Mouse (Mus musculus) heart, postnatal 0 days (tissue): ENCODE results near the gene Cfap43. TPM values are rescaled to one million over a fixed set of nuclear protein-coding genes. Genes with fewer than 3 reads are reported as not detected.

ENCODE experiments used
- ATAC-seq: fragments of 200-750 bp; cut with Nextera tagmentation; 2 replicates; pipeline ENCODE4 v1.8.0; 2017; ENCODE audit warnings: low read depth, moderate number of reproducible peaks, moderate library complexity; ENCODE audit not compliant: insufficient read depth
- DNase-seq: peaks from one replicate; pipeline ENCODE4 v3.0.0-alpha.2; 2016; ENCODE audit warnings: low spot score
- H3K27ac ChIP-seq: fragments of 300-500 bp; sonication (generic); 2 replicates; pipeline ENCODE4 v1.5.1; 2014; ENCODE audit warnings: low read depth, mild to moderate bottlenecking
- H3K27me3 ChIP-seq: fragments of 300-500 bp; sonication (generic); 2 replicates; pipeline ENCODE4 v1.6.1; 2014; ENCODE audit warnings: low read length, mixed read lengths; ENCODE audit not compliant: control insufficient read depth, insufficient read depth
- H3K36me3 ChIP-seq: fragments of 300-500 bp; sonication (generic); replicated peaks from 2 replicates; pipeline ENCODE4 v1.6.1; 2014; ENCODE audit warnings: low read length, mixed read lengths; ENCODE audit not compliant: control insufficient read depth, insufficient read depth
- H3K4me1 ChIP-seq: fragments of 300-500 bp; sonication (generic); 2 replicates; pipeline ENCODE4 v1.6.1; 2014; ENCODE audit warnings: antibody characterized with exemption; ENCODE audit not compliant: control insufficient read depth, insufficient read depth
- H3K4me2 ChIP-seq: fragments of 300-500 bp; sonication (generic); 2 replicates; pipeline ENCODE4 v1.6.1; 2014; ENCODE audit warnings: low read depth, mild to moderate bottlenecking, low read length, moderate library complexity
- H3K4me3 ChIP-seq: fragments of 300-500 bp; sonication (generic); 2 replicates; pipeline ENCODE4 v1.5.1; 2014; ENCODE audit warnings: low read depth, low read length
- H3K9ac ChIP-seq: fragments of 300-500 bp; sonication (generic); replicated peaks from 2 replicates; pipeline ENCODE4 v1.6.1; 2014; ENCODE audit warnings: low read depth, low read length, mixed read lengths
- H3K9me3 ChIP-seq: fragments of 300-500 bp; sonication (generic); replicated peaks from 2 replicates; pipeline ENCODE4 v1.6.1; 2016; ENCODE audit warnings: low read length; ENCODE audit not compliant: control insufficient read depth
- CTCF ChIP-seq: IDR thresholded peaks from 2 replicates; pipeline ENCODE4 v1.5.1; 2016; ENCODE audit warnings: antibody characterized with exemption, control low read depth, low read depth
- EP300 ChIP-seq: IDR thresholded peaks from 2 replicates; pipeline ENCODE4 v1.6.1; 2016; ENCODE audit warnings: antibody characterized with exemption, low read depth
- WGBS: fragments of 180-500 bp; shearing (Covaris S2); extraction: QIAGEN DNeasy Blood & Tissue Kit; methylation state at CpG from one replicate; pipeline ENCODE4 v1.1.7; 2014; 5-methylcytosine and 5-hydroxymethylcytosine counted together
- polyA plus RNA-seq: library from polyadenylated mRNA; unstranded; fragments of >200 nt; fragmentation: Nextera tagmentation; extraction: Ambion mirVana; gene quantifications from 2 replicates; pipeline ENCODE4 v1.2.1, GENCODE M21; 2015
- total RNA-seq: library from RNA; depleted of rRNA; stranded (reverse); fragments of >200 nt; gene quantifications from 2 replicates; pipeline ENCODE4 v1.2.3, GENCODE M21; 2014; ENCODE audit warnings: low replicate concordance

Cfap43 gene
- total and polyA plus RNA-seq, 2 experiments from 2014 or later: 0.08 to 0.15 TPM

GRCm38 (mm10) chr19:47909387-47910116 lies 9.5 kb downstream of the Cfap43 start:
- Histone ChIP-seq H3K36me3 (peaks cover 24% of the 10 kb centered on the region; the same call in 1 of the 2 replicates), H3K9me3 (no peaks in the 10 kb centered on the region), H3K4me2 (peak overlapping the region; percentile 55), H3K9ac (peak overlapping the region; percentile 46), H3K27me3 (no peaks in the 10 kb centered on the region), H3K27ac (peak overlapping the region; percentile 70), H3K4me1 (peaks cover 32% of the 10 kb centered on the region), H3K4me3 (peak overlapping the region; percentile 10)
- no peak for TF ChIP-seq EP300
- peak; percentile 8; the same call in 1 of the 2 replicates for TF ChIP-seq CTCF
- peak; percentile 58 for ATAC-seq
- WGBS: 9% methylated on average over 10 of the region's 10 CpGs
- DNase-seq: peak; percentile 62

- Histone ChIP-seq H3K4me1 (peaks cover 32% of the 10 kb centered on the region), H3K36me3 (peaks cover 25% of the 10 kb centered on the region; the same call in 1 of the 2 replicates), H3K4me3 (no peak overlapping the region), H3K27ac (no peak overlapping the region), H3K4me2 (no peak overlapping the region), H3K9ac (no peak overlapping the region), H3K9me3 (no peaks in the 10 kb centered on the region), H3K27me3 (no peaks in the 10 kb centered on the region)
- DNase-seq: no peak
- WGBS: 47% methylated on average over 6 of the region's 6 CpGs
- peak; percentile 15 for ATAC-seq
- TF ChIP-seq CTCF: no peak
- TF ChIP-seq EP300: no peak
These were observed 10.1 kb downstream of the Cfap43 start for GRCm38 (mm10) chr19:47908961-47909371.

DNA sequence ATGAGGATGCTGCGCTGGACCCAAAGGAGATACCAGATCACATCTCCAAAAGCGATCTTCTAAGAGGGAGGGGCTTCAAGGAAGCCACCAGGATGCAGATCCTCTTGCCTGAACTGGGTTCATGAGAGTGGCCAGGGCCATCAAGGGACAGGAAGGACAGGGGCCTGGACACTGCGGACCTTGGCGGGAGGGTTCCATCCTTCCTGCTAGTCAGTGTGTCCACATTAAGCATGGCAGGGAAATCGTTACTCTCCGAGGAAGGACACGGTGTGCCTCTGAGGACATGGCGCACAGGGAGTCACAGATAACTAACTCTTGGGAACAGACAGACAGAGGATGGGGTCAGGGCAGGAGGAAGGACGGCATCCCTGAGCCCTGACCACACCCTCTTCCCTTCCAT lies 11.5 kb downstream of the Cfap43 start:
- H3K9ac ChIP-seq: no peak overlapping the region
- no peaks in the 10 kb centered on the region for H3K9me3 ChIP-seq
- H3K36me3 ChIP-seq: peaks cover 25% of the 10 kb centered on the region; the same call in 1 of the 2 replicates
- no peak for ATAC-seq
- WGBS: 76% methylated on average over 9 of the region's 9 CpGs
- peaks cover 44% of the 10 kb centered on the region for H3K4me1 ChIP-seq
- no peak for DNase-seq
- no peak overlapping the region for H3K4me2 ChIP-seq
- H3K4me3 ChIP-seq: no peak overlapping the region
- no peak for TF ChIP-seq CTCF
- no peaks in the 10 kb centered on the region for H3K27me3 ChIP-seq
- no peak overlapping the region for H3K27ac ChIP-seq

DNA sequence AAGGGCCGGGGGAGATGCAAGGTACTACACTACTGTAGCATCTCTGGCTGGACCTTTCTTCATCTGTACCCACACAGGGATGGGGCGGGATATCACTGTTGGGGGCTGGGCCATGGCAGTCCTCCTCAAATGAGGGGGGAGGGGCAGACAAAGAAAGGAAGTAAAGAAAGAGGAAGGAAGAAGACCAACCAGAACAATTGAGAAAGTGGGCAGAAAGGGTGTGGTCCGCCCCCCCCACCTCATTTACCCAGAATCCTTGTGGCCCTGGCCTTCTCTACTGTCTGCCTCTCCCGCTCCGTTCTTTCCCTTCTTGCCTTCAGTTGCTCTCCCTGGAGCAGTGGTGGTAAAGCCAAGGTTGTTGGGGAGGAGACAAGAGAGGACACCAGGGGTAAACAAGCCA lies 13.5 kb downstream of the Cfap43 start:
- WGBS: 84% methylated on average over 5 of the region's 5 CpGs
- Histone ChIP-seq H3K4me1 (peaks cover 52% of the 10 kb centered on the region), H3K36me3 (peaks cover 12% of the 10 kb centered on the region; the same call in 1 of the 2 replicates), H3K4me2 (no peak overlapping the region), H3K27me3 (no peaks in the 10 kb centered on the region), H3K9me3 (no peaks in the 10 kb centered on the region), H3K4me3 (no peak overlapping the region), H3K27ac (no peak overlapping the region), H3K9ac (no peak overlapping the region)
- ATAC-seq: no peak
- no peak for DNase-seq
- TF ChIP-seq CTCF (no peak), EP300 (no peak)

DNA sequence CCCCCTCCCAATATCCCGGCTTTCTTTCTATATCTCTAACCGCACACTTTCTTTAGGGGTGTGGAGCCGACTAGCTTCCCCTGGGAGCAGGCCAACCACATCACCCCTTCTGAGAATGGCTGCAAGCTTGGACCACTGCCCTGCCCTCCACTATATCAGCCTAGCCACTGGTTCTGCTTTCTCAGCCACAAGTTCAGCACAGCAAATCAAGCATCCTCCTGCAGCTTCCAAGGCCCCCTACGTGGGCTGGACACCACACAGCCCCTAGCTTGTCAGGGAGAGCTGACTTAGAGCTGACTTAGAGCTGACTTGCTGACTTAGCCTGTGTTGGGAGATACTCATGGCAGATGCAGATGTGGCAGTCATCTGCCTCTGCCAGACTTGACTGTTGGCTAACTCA lies 14.0 kb downstream of the Cfap43 start:
- H3K27ac ChIP-seq: 0 out of 2 replicates have a peak overlapping the region, but pooled peaks have one; percentile 25
- no peak overlapping the region for H3K4me2 ChIP-seq
- ATAC-seq (no peak), DNase-seq (no peak)
- peaks cover 15% of the 10 kb centered on the region; the same call in 1 of the 2 replicates for H3K36me3 ChIP-seq
- no peaks in the 10 kb centered on the region for H3K9me3 ChIP-seq
- no peaks in the 10 kb centered on the region for H3K27me3 ChIP-seq
- no peak for TF ChIP-seq EP300
- no peak for TF ChIP-seq CTCF
- no peak overlapping the region for H3K4me3 ChIP-seq
- WGBS: 58% methylated on average over 4 of the region's 4 CpGs
- no peak overlapping the region for H3K9ac ChIP-seq
- H3K4me1 ChIP-seq: peaks cover 47% of the 10 kb centered on the region
